Mouse (Mus musculus) kidney, embryonic 15.5 days (tissue): ENCODE results near the gene Gimap9. TPM values are rescaled to one million over a fixed set of nuclear protein-coding genes. Genes with fewer than 3 reads are reported as not detected.

Source experiments
- polyA plus RNA-seq: library from polyadenylated mRNA; unstranded; fragments of >200 nt; fragmentation: Nextera tagmentation; extraction: Ambion mirVana; gene quantifications from 2 replicates; pipeline ENCODE4 v1.2.1, GENCODE M21; 2015

Gene Gimap9
- polyA plus RNA-seq, 1 experiment from 2014 or later: 11.7 TPM

Other genes starting within 250 kb of the Gimap9 start
- gene Zfp467, start 230.3 kb upstream of the Gimap9 start, polyA plus RNA-seq: 27.2 and 29.6 TPM in 2 replicates
- gene Sspo, start 227.9 kb upstream of the Gimap9 start, polyA plus RNA-seq: 0.22 and 0.86 TPM in 2 replicates
- 28.0 and 29.6 TPM in 2 replicates for gene Atp6v0e2, start 138.5 kb upstream of the Gimap9 start, polyA plus RNA-seq
- gene Lrrc61, start 121.3 kb upstream of the Gimap9 start, polyA plus RNA-seq: 12.8 and 16.4 TPM in 2 replicates
- gene Rarres2, start 103.3 kb upstream of the Gimap9 start, polyA plus RNA-seq: 55.4 and 68.7 TPM in 2 replicates
- not detected in 2 replicates for gene Gm45021, start 86.5 kb upstream of the Gimap9 start, polyA plus RNA-seq
- gene Repin1, start 82.2 kb upstream of the Gimap9 start, polyA plus RNA-seq: 43.8 and 47.3 TPM in 2 replicates
- gene Gm44965, start 82.2 kb upstream of the Gimap9 start, polyA plus RNA-seq: not detected in 2 replicates
- gene Zfp775, start 74.1 kb upstream of the Gimap9 start, polyA plus RNA-seq: 7.0 and 7.9 TPM in 2 replicates
- 3.0 and 3.1 TPM in 2 replicates for gene AI854703, start 49.4 kb upstream of the Gimap9 start, polyA plus RNA-seq
- 3.3 and 3.8 TPM in 2 replicates for gene Gimap8, start 28.9 kb upstream of the Gimap9 start, polyA plus RNA-seq
- 69.5 and 72.5 TPM in 2 replicates for gene Gimap4, start 8.4 kb downstream of the Gimap9 start, polyA plus RNA-seq
- gene Gimap6, start 32.1 kb downstream of the Gimap9 start, polyA plus RNA-seq: 50.6 and 51.3 TPM in 2 replicates
- 2.7 and 3.3 TPM in 2 replicates for gene Gm28053, start 42.5 kb downstream of the Gimap9 start, polyA plus RNA-seq
- gene Gimap7, start 42.5 kb downstream of the Gimap9 start, polyA plus RNA-seq: not detected in 2 replicates
- 32.4 and 33.1 TPM in 2 replicates for gene Gimap1, start 62.9 kb downstream of the Gimap9 start, polyA plus RNA-seq
- 16.4 and 16.5 TPM in 2 replicates for gene Gimap5, start 70.1 kb downstream of the Gimap9 start, polyA plus RNA-seq
- 0.08 TPM in 1 of 2 replicates, not detected in the other for gene Gimap3, start 94.7 kb downstream of the Gimap9 start, polyA plus RNA-seq
- gene Tmem176a, start 164.8 kb downstream of the Gimap9 start, polyA plus RNA-seq: 148 and 153 TPM in 2 replicates
- gene Tmem176b, start 165.4 kb downstream of the Gimap9 start, polyA plus RNA-seq: 353 and 363 TPM in 2 replicates
- gene Aoc1, start 196.8 kb downstream of the Gimap9 start, polyA plus RNA-seq: 2.6 and 3.4 TPM in 2 replicates